Mouse (Mus musculus) heart, postnatal 0 days (tissue): ENCODE results near the gene Slc25a36.

Experiments
- CTCF ChIP-seq: IDR thresholded peaks from 2 replicates; pipeline ENCODE4 v1.5.1; 2016; ENCODE audit warnings: antibody characterized with exemption, control low read depth, low read depth
- EP300 ChIP-seq: IDR thresholded peaks from 2 replicates; pipeline ENCODE4 v1.6.1; 2016; ENCODE audit warnings: antibody characterized with exemption, low read depth

GRCm38 (mm10) chr9:97140145-97140932, 29.4 kb upstream of the Slc25a36 start:
- no peak for TF ChIP-seq CTCF
- TF ChIP-seq EP300 = no peak
